Mouse (Mus musculus): ENCODE measurements around the gene Scml4.

The Scml4 gene

DNA sequence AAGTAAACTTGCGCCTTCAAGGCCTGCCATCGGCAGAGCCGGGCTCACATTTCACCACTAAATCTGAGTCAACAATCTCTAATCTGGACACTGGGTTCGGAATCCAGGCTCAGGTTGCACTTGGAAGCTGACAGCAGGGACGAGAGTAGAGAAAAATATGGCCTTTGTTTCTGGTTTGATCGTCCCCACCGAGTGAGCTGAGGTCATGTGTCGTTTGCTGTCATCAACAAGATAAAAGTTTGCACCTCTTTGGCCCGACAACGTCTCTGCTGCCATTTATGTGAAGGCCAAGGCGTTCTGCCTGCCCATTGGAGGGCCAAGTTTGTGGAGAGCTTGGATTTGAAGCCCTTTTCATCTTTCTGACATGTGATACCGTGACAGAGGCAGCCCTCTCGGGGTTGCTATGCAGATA is 135.3 kb downstream of the Scml4 start:
- DNase-seq: no peak

DNA sequence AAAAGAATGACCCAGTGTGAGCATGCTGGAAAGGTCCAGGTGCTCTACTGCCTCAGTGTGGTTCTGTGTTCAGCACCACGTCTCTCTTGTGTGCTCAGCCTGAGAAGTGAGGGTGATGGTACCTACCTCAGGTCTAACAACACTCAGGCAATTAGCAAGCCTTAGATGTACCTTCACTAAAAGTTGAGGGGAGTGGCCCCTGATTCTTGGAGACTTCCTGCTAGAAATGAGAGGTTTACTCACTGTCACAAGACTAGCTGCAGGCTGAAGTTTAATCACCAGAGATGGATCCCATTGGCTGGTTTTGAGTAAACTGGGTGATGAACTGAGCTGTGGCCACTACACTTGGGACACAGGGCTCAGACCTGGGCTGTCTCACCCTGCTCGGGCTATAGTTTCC is 137.1 kb downstream of the Scml4 start:
- DNase-seq: no peak

DNA sequence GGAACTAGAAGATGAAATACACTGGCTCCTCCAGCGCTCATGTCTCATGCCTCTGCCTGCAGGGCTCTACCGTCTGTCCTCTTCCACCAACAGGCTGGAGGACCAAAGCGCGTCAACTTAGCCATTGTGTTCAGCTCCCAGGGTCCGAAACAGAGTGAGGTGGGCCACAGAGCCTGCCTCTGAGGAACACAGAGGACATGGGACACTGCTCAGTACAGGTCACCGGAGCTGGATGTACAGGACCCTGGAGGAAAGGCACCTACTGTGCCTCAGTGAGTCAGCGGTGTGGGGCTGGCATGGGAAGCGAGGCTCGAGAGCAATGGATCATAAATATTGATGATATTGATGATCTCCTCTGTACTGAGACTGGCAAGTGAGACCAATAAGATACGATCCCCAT is 139.2 kb downstream of the Scml4 start:
- no peak for DNase-seq

DNA sequence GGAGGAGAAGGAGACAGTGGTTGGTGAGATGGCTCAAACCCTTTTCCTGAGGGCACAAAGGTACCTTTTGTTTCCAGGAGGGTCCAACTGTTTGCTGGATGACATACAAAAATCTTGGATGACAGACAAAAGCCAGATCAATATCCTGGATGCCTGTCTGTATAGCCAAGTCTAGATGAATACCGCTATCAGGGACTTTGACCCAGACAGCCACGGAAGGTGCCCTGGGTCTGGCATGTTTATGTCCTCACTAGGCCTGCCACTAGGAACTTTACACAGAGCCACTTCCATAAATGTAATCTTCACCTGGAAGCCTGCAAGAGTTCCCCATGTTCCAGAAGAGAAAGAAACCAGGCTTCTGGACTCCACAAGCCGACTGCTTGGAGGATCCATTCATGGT is 141.3 kb downstream of the Scml4 start:
- no peak for DNase-seq

DNA sequence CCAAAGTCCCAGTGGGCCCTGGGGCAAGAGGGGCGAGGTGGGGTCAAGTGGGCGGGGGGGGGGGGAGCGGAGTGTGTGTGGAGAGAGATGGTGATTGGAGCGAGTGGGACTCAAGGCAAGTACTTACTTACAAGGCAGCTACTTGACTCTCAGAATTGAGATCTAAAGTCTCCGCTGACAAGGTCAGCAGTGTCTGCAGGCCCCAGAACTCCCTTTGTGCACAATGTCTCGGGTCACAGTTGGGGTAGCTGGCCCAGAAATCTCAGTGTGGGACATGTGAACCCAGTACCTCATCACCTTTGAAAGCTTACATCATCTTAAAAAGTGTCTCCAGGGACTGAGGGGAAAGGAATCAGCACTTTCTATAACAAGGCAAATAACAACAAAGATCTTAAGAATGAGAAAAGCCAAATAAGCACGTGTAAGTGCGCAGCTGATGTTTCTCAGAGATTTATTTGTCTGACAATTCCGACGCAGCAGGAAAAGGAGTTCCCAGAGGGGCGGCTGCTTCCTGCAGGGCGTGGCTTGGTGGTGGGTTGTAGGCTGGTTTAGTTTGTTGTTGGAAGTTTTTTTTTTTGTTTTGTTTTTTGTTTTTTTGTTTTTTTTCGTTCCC is 142.0 kb downstream of the Scml4 start:
- DNase-seq: no peak

DNA sequence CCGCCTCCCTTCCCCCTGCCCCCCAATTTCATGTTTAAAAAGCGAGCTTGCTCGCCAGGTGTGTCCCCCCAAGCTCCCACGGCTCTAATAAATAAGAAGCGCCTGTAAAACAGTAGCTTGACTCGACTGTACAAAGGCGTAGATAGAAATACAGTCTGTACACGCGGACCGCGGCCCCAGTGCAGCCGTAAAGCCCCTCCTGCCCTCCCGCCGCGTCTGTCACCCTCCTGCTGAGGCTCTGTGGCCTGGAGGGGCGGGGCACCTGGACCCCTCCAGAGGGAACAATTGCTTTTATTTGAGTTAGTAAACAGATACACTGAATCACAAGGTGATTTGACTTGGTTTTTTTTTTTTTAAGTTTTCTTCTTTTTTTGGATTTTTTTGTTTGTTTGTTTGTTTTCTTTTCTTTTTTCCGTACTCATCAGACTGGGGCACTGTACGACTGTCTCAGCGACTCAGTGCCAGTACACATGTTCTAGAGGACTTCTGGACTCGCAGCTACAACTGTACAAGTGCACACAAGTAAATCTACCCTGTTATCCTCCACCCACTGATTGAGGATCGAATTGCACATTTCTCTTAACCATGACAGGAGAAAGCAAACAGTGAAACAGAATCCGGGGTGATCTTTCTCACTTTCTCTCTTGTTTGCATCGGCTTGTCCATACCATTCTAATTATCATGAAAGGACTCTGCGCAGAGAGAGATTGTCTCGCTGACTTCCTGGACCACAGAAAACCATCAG is 142.7 kb downstream of the Scml4 start:
- no peak for DNase-seq

DNA sequence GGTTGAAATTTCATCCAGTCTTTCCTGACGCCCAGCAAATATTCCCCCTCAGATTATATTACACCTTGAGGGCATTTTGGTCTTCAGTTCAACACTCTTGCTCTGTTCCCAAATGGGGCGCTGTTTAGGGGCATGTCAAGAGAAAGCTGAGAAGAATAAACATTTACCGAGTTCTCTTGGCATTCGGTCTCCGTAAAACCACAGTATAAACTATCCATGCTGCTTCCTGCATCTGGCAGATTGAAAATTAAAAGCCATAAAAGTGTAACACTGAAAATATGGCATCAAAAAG is 143.2 kb downstream of the Scml4 start:
- no peak for DNase-seq

DNA sequence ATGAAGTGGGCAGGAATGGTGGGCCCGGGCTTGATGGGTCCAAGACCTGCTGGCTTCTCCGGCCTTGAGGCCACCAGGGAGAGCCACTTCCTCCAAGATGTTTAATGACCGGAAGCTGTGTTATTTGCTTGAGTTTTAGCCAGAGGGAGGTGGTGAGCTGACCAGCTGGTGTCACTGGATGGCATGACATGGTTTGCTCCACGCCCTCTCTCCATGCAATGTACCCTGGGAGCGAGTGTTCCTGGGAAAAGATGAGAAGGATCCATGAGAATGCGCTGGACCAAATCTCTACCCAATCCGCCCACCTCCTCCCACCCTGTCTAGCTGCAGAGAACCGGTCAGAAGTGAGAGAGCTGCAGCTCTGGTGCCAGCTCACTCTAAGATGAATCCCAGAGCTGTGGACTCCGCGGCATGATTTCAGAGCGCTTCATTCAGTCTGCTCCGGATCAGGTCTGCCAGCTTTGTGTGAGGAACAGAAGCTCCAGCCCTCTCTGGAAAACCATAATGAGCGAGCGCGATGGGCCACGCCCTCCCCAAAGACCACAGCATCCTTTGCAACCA is 144.1 kb downstream of the Scml4 start:
- DNase-seq: no peak

DNA sequence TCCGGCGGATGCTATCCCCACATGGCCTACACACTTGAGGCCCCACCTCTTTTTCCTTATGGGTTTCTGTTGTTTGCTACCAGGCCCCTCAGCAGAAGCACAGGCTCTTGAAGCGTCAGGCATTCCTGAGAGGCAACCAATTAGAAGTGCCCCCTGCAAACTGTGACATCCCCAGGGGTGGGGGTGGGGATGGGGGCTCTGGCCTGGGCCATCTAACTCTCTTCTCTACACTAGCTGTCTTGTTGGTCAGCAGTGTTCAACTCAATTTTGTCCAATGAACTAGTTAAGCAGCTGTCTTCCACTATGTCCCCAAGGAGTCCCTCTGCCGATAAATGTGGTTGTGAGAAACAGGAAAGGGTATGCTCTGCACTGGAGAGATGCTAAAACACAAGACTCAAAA is 144.9 kb downstream of the Scml4 start:
- DNase-seq: no peak

DNA sequence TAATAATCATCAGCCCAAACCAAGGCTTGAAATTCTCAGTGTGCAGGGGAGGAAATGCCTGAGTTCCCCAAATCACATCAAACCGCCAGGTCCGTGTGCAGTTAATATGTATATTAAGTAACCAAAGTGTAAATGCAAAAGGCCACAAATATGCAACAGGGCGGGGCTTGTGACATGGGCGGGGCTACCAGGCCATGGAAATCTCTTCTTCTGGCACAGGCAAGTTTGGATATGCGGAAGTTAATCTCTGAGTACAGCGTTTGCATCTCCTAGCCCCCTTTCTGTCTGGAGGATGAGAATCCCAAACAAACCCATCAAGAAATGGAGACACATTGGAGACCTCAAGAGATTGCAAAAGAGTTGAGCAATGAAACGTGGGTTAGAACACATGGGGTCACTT is 145.5 kb downstream of the Scml4 start:
- DNase-seq: no peak

DNA sequence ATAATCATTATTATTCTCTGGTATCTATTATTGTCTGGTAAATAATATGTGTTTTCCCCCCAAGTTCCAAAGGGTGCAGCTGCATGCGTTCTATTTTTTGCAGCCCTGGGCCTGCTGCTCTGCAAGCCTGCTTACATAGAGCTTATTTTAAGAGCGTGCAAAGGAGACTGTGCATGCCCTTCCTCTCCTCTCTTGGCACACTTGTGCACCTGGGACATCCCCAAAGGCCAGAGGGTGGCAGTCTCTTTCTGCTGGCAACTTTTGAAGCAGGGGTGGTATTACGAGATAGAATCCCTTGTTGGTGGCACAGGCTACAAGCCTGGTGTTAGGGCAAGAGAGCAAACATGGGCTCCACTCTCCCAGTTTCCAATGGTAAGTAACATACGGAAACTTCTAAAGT is 146.4 kb downstream of the Scml4 start:
- DNase-seq: no peak

DNA sequence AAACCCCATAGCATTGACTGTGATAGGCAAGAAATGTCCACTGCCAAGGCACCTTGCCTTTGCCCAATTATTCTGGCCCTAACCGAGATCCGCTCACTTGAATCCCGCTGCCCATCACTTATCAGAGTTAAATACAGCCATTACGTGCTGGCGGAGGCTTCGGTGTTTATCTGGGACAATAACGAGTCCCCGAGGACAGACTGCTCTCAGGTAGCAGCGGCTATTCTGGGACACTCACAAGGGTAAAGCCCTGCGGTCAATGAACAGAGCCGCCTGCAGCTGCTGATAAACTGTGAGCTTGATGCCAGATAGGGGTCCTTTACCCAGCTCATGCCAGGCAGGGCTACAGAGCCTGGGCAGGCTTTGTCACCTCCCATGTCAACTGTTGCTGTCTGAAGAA is 147.9 kb downstream of the Scml4 start:
- no peak for DNase-seq
